Comparison of ENCODE assay signal across 20 mouse cellular contexts in the genomic region with DNA sequence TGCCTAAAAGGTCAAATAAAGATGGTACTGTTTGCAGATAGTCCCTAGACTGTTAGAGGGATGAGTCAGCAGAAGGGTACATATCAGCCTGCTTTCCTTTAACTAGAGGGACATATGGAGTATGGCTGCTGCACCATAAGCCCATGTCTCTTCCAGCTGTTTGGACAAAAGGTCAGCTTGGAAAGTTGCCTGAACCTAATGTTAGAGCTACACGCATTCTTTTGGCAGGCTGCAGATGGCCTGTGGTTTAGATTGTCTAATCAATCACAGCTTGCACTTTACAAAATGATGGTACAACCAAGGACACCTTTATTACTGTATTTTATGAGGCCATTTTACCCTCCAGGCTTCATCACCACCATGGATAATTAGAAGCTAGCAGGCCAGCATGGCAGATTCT.
DNase-seq lines count a peak whose midpoint lies in the region; ATAC-seq and TF ChIP-seq lines count a peak whose summit lies in the region.
"Had no signal": no experiment of that assay in that cellular context is flagged by ENCODE, and none has a peak within 500 bp of the region (broad histone marks: within the 10 kb centered on the region; RNA-seq: fewer than 3 reads in every experiment).

No protein-coding gene starts in this region.

- H3K9me3 ChIP-seq in neural tube, embryonic 12.5 days: no peaks in the 10 kb centered on the region
- H3K9me3 ChIP-seq: embryonic facial prominence, embryonic 12.5 days; heart, embryonic 15.5 days; limb, embryonic 12.5 days had no signal

- no peaks in the 10 kb centered on the region for H3K27me3 ChIP-seq in kidney, adult 2 months (replicated peaks; ENCODE audit: control insufficient read depth, insufficient read depth, low read length)
- H3K27me3 ChIP-seq in neural tube, embryonic 12.5 days (replicated peaks): no peaks in the 10 kb centered on the region
- H3K27me3 ChIP-seq: embryonic facial prominence, embryonic 12.5 days; heart, embryonic 15.5 days; limb, embryonic 12.5 days; Patski had no signal

- no peak overlapping the region for H3K4me2 ChIP-seq in neural tube, embryonic 12.5 days (replicated peaks)
- H3K4me2 ChIP-seq: embryonic facial prominence, embryonic 12.5 days; heart, embryonic 15.5 days; limb, embryonic 12.5 days; midbrain, embryonic 11.5 days had no signal

- TF ChIP-seq POLR2A in kidney, adult 2 months (IDR thresholded peaks at IDR 0.05; ENCODE audit: low read depth, low read length): no peak

- H3K4me1 ChIP-seq in kidney, adult 2 months (ENCODE audit: control insufficient read depth, insufficient read depth, low read length): no peaks in the 10 kb centered on the region
- H3K4me1 ChIP-seq in neural tube, embryonic 12.5 days: 0 out of 2 replicates have a peak, but pooled peaks cover 4% of the 10 kb centered on the region
- H3K4me1 ChIP-seq: embryonic facial prominence, embryonic 12.5 days; heart, embryonic 15.5 days; limb, embryonic 12.5 days had no signal

- H3K4me3 ChIP-seq in kidney, adult 2 months (ENCODE audit: insufficient read depth, low read depth, low read length): no peak overlapping the region
- H3K4me3 ChIP-seq in neural tube, embryonic 12.5 days: no peak overlapping the region
- H3K4me3 ChIP-seq: embryonic facial prominence, embryonic 12.5 days; heart, embryonic 15.5 days; limb, embryonic 12.5 days had no signal

- intact Hi-C loops in heart, postnatal 36 days (cut with DNase I): no loop called here

- 42% methylated on average over 1 of the region's 1 CpGs for WGBS in kidney, adult 2 months
- WGBS in neural tube, embryonic 12.5 days: 35% methylated on average over 1 of the region's 1 CpGs

- no peak overlapping the region for H3K9ac ChIP-seq in neural tube, embryonic 12.5 days
- H3K9ac ChIP-seq: embryonic facial prominence, embryonic 12.5 days; heart, embryonic 15.5 days; limb, embryonic 12.5 days; liver, embryonic 14.5 days had no signal

- peak; percentile 2 for DNase-seq in embryo, embryonic 11 days
- DNase-seq in embryo, embryonic 9.5 days (ENCODE audit: extremely low spot score): no peak
- peak; percentile 6 for DNase-seq in kidney, postnatal 10 days
- DNase-seq in kidney, adult 2 months: no peak
- no peak for DNase-seq in neural tube, embryonic 10.5 days (ENCODE audit: extremely low spot score, low spot score)
- DNase-seq in heart, postnatal 36 days: no peak
- DNase-seq in thymus, postnatal 25 days: no peak
- DNase-seq: cerebellum, adult 9-10 months; heart, adult 11 months; kidney, adult 8-10 months; lung, postnatal 36 days; right cerebral cortex, adult 18-20 months had no signal

- TF ChIP-seq CTCF in kidney, adult 2 months (conservative IDR thresholded peaks at IDR 0.05; ENCODE audit: insufficient read depth, insufficient read length, low read depth, low read length): no peak

- ATAC-seq in neural tube, embryonic 12.5 days (ENCODE audit: low FRiP score, low read depth): peak; percentile 56; the same call in 1 of the 2 replicates
- ATAC-seq: activated CD4-positive, CD25-positive, alpha-beta regulatory T cell, adult 4 months; Patski had no signal

- no peaks in the 10 kb centered on the region for H3K36me3 ChIP-seq in kidney, adult 2 months (ENCODE audit: control insufficient read depth, insufficient read depth, low read length)
- no peaks in the 10 kb centered on the region for H3K36me3 ChIP-seq in neural tube, embryonic 12.5 days
- H3K36me3 ChIP-seq: embryonic facial prominence, embryonic 12.5 days; heart, embryonic 15.5 days; limb, embryonic 12.5 days had no signal

- no peak overlapping the region for H3K27ac ChIP-seq in kidney, adult 2 months (ENCODE audit: insufficient read depth, low read depth, low read length)
- H3K27ac ChIP-seq in neural tube, embryonic 12.5 days: no peak overlapping the region
- H3K27ac ChIP-seq: embryonic facial prominence, embryonic 12.5 days; heart, embryonic 15.5 days; limb, embryonic 12.5 days; liver, embryonic 14.5 days had no signal

Comparison
In these comparisons a context has a peak if more than half of its experiments do, and no peak if none do; other contexts are left out.
1. DNase-seq: peak in embryo, embryonic 11 days (single experiment) and kidney, postnatal 10 days (single experiment); none in embryo, embryonic 9.5 days (single experiment), kidney, adult 2 months (single experiment), neural tube, embryonic 10.5 days (single experiment), heart, postnatal 36 days (0 of 2) and thymus, postnatal 25 days (single experiment).